Mouse (Mus musculus) CH12.LX (cell line): ENCODE measurements around the gene Phf13. TPM values are rescaled to one million over a fixed set of nuclear protein-coding genes. Genes with fewer than 3 reads are reported as not detected.

Experiments used
- DNase-seq: peaks from one replicate; pipeline ENCODE4 v3.0.0-alpha.2; 2013; ENCODE audit errors: extremely low read depth
- H3K27ac ChIP-seq: 2 replicates; pipeline ENCODE4 v1.5.1; 2012; ENCODE audit warnings: low read depth, mild to moderate bottlenecking, control low read depth, moderate library complexity; ENCODE audit not compliant: insufficient read depth
- H3K27me3 ChIP-seq: replicated peaks from 2 replicates; pipeline ENCODE3; 2012; ENCODE audit warnings: inconsistent platforms
- H3K36me3 ChIP-seq, 2 experiments: replicated peaks in 1 of 2; 2 replicates each; pipeline versions ENCODE3 to v1.6.1; 2012; ENCODE audit warnings: inconsistent platforms in 1 of 2, low read length in 1 of 2, mild to moderate bottlenecking in 1 of 2, mixed read lengths in 1 of 2, moderate library complexity in 1 of 2; ENCODE audit not compliant: control insufficient read depth in 1 of 2, insufficient read depth in 1 of 2
- H3K4me1 ChIP-seq, 2 experiments: 2 replicates each; pipeline ENCODE4 v1.6.1; 2012; ENCODE audit warnings: inconsistent platforms in 1 of 2, moderate library complexity in 1 of 2; ENCODE audit not compliant: insufficient read depth in 2 of 2, control insufficient read depth in 1 of 2
- H3K4me2 ChIP-seq: 2 replicates; pipeline ENCODE4 v1.6.1; 2012; ENCODE audit warnings: low read depth, mild to moderate bottlenecking, control low read depth; ENCODE audit not compliant: poor library complexity, insufficient read depth, severe bottlenecking
- H3K4me3 ChIP-seq, 3 experiments: fragments of 150-350 bp in 1 of 3; sonication (generic) in 1 of 3; replicated peaks in 1 of 3; 2 replicates each; pipeline versions ENCODE3 to v1.5.1; 2011 to 2012; ENCODE audit warnings: low read depth in 2 of 3, low read length in 2 of 3, mild to moderate bottlenecking in 2 of 3, moderate library complexity in 2 of 3, control low read depth in 1 of 3, improper control_type of control experiment in 1 of 3, inconsistent platforms in 1 of 3, mixed read lengths in 1 of 3; ENCODE audit not compliant: poor library complexity in 1 of 3
- H3K79me2 ChIP-seq: replicated peaks from 2 replicates; pipeline ENCODE4 v1.6.1; 2012; ENCODE audit warnings: mild to moderate bottlenecking, moderate library complexity; ENCODE audit not compliant: control insufficient read depth, poor library complexity, insufficient read depth, severe bottlenecking; ENCODE audit errors: extremely low read depth
- H3K9ac ChIP-seq: 2 replicates; pipeline ENCODE4 v1.6.1; 2012; ENCODE audit warnings: low read depth, mild to moderate bottlenecking, control low read depth, moderate library complexity; ENCODE audit not compliant: insufficient read depth
- H3K9me3 ChIP-seq: replicated peaks from 2 replicates; pipeline ENCODE3; 2012; ENCODE audit warnings: low read length, inconsistent platforms, mixed read lengths
- BHLHE40 ChIP-seq: IDR thresholded peaks from 2 replicates; pipeline ENCODE4 v1.6.1; 2011; ENCODE audit warnings: mild to moderate bottlenecking, low read depth, low read length, improper control_type of control experiment
- CHD2 ChIP-seq: IDR thresholded peaks from 2 replicates; pipeline ENCODE4 v1.6.1; 2011; ENCODE audit warnings: low read length, improper control_type of control experiment
- CTCF ChIP-seq, 2 experiments: IDR thresholded peaks in 1 of 2; conservative IDR thresholded peaks in 1 of 2; 2 replicates each; pipeline ENCODE4 v1.5.1; 2011 to 2012; ENCODE audit warnings: low read depth in 2 of 2, low read length in 2 of 2, improper control_type of control experiment in 1 of 2, inconsistent platforms in 1 of 2, mild to moderate bottlenecking in 1 of 2, moderate library complexity in 1 of 2
- E2F4 ChIP-seq: IDR thresholded peaks from 2 replicates; pipeline ENCODE4 v1.6.1; 2011; ENCODE audit warnings: low read depth, low read length, improper control_type of control experiment; ENCODE audit not compliant: insufficient replicate concordance
- ELF1 ChIP-seq: IDR thresholded peaks from 2 replicates; pipeline ENCODE4 v1.6.1; 2014; ENCODE audit warnings: low read depth, mild to moderate bottlenecking, inconsistent platforms, low read length, improper control_type of control experiment
- EP300 ChIP-seq: IDR thresholded peaks from 2 replicates; pipeline ENCODE4 v1.6.1; 2011; ENCODE audit warnings: low read length, improper control_type of control experiment
- ETS1 ChIP-seq: conservative IDR thresholded peaks from 2 replicates; pipeline ENCODE4 v1.6.1; 2012; ENCODE audit warnings: low read depth, mild to moderate bottlenecking, inconsistent platforms, low read length, improper control_type of control experiment, moderate library complexity
- GABPA ChIP-seq: IDR thresholded peaks from 2 replicates; pipeline ENCODE4 v1.6.1; 2012; ENCODE audit warnings: low read depth, low read length, improper control_type of control experiment, inconsistent platforms; ENCODE audit not compliant: insufficient replicate concordance
- IRF4 ChIP-seq: IDR thresholded peaks from 2 replicates; pipeline ENCODE4 v1.6.1; 2014; ENCODE audit warnings: low read depth, mild to moderate bottlenecking, inconsistent platforms, low read length, improper control_type of control experiment
- KAT2A ChIP-seq: IDR thresholded peaks from 2 replicates; pipeline ENCODE4 v1.6.1; 2012; ENCODE audit warnings: low read length, improper control_type of control experiment, inconsistent platforms; ENCODE audit not compliant: insufficient replicate concordance
- MAX ChIP-seq: IDR thresholded peaks from 2 replicates; pipeline ENCODE4 v1.6.1; 2011; ENCODE audit warnings: low read length, improper control_type of control experiment
- MAZ ChIP-seq: IDR thresholded peaks from 2 replicates; pipeline ENCODE4 v1.6.1; 2012; ENCODE audit warnings: low read depth, mild to moderate bottlenecking, inconsistent platforms, low read length, improper control_type of control experiment, moderate library complexity
- MEF2A ChIP-seq: IDR thresholded peaks from 2 replicates; pipeline ENCODE4 v1.6.1; 2014; ENCODE audit warnings: low read depth, mild to moderate bottlenecking, inconsistent platforms, low read length, improper control_type of control experiment, borderline replicate concordance
- MXI1 ChIP-seq: IDR thresholded peaks from 2 replicates; pipeline ENCODE4 v1.6.1; 2011; ENCODE audit warnings: mild to moderate bottlenecking, low read depth, low read length, improper control_type of control experiment
- MYC ChIP-seq: IDR thresholded peaks from 2 replicates; pipeline ENCODE4 v1.6.1; 2011; ENCODE audit warnings: low read depth, mild to moderate bottlenecking, improper control_type of control experiment, low read length
- NRF1 ChIP-seq: IDR thresholded peaks from 2 replicates; pipeline ENCODE4 v1.6.1; 2014; ENCODE audit warnings: low read depth, mild to moderate bottlenecking, inconsistent platforms, low read length, improper control_type of control experiment, moderate library complexity
- POLR2A ChIP-seq: IDR thresholded peaks from 2 replicates; pipeline ENCODE4 v1.6.1; 2011; ENCODE audit warnings: low read depth, mild to moderate bottlenecking, improper control_type of control experiment, low read length
- SIN3A ChIP-seq: IDR thresholded peaks from 2 replicates; pipeline ENCODE4 v1.6.1; 2012; ENCODE audit warnings: low read length, improper control_type of control experiment, inconsistent platforms
- SMC3 ChIP-seq: IDR thresholded peaks from 2 replicates; pipeline ENCODE4 v1.6.1; 2011; ENCODE audit warnings: low read depth, low read length, improper control_type of control experiment
- TCF12 ChIP-seq: IDR thresholded peaks from 2 replicates; pipeline ENCODE4 v1.6.1; 2014; ENCODE audit warnings: low read depth, mild to moderate bottlenecking, inconsistent platforms, low read length, improper control_type of control experiment
- UBTF ChIP-seq: IDR thresholded peaks from 2 replicates; pipeline ENCODE4 v1.6.1; 2012; ENCODE audit warnings: low read depth, mild to moderate bottlenecking, inconsistent platforms, low read length, improper control_type of control experiment, moderate library complexity
- ZKSCAN1 ChIP-seq: IDR thresholded peaks from 2 replicates; pipeline ENCODE4 v1.6.1; 2012; ENCODE audit warnings: low read depth, inconsistent platforms, low read length, improper control_type of control experiment, borderline replicate concordance
- dilution Hi-C: fragments of 300-500 bp; cut with MboI; formaldehyde crosslinking; loops from 2 replicates; pipeline ENCODE4 v1.14.3; 2020; ENCODE audit warnings: low sequenced_read_pairs; ENCODE audit not compliant: extremely low pct_unique_long_range_greater_than_20kb, extremely low pct_ligation_motif_present
- in situ Hi-C: fragments of 300-500 bp; cut with MboI; formaldehyde crosslinking; loops from 3 replicates; pipeline ENCODE4 v1.14.3; 2019; ENCODE audit warnings: low sequenced_read_pairs, low pct_ligation_motif_present, low pct_unique_long_range_greater_than_20kb, mixed read lengths
- polyA plus RNA-seq: library from polyadenylated mRNA; unstranded; fragments of >175 nt; gene quantifications from 2 replicates; pipeline ENCODE4 v1.2.1, GENCODE M21; 2012; ENCODE audit warnings: low read depth; ENCODE audit not compliant: insufficient read length
- total RNA-seq, 2 experiments: library from RNA; depleted of rRNA; stranded (reverse); fragments of 300-350 nt in 1 of 2; fragments of >200 nt in 1 of 2; gene quantifications; 2 replicates each; pipeline ENCODE4 v1.2.3; 2012 to 2014

Phf13 gene
- total and polyA plus RNA-seq, 3 experiments: 1.9 to 5.0 (median 4.9) TPM

DNA sequence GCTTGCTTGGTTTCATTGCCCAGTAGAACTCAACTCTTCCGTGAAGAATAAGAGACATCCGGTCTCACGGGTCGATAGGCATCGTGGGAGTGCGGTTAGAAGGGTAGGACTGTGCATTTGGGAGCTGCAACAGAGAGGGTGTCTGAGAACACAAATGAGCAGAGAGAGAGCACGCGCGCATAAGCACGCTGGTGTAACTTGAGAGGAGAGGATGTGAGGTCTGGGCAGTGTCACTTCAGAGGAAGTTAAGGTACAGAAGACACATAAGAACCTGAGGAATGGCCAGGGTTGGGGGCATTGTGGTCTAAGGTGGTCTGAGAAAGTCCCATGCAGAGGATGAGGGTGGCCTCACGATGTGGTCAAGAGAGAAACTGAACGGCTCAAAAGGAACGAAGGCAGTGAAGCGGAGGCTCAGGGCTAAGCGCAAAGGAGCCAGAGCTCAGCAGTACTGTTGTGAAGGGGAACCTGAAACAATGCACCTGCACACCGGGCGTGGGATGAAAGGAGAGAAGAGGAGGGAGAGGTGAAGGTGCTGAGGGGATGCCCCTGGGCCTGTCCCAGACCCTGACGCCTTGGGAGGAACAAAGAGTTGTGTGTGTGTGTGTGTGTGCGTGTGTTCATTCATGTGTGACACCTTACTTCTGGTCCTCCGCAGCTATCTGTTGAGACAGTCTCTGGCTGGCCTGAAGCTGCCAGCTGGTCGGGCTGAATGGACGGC, 46.0 kb upstream of the Phf13 start:
- no peaks in the 10 kb centered on the region for H3K9me3 ChIP-seq
- no peaks in the 10 kb centered on the region for H3K27me3 ChIP-seq
- H3K4me1 ChIP-seq: peaks cover 22 to 49% of the 10 kb centered on the region in 2 experiments
- peak overlapping the region; percentile 85 for H3K4me2 ChIP-seq
- dilution Hi-C loops (no loop called here), in situ Hi-C loops (loop anchor here (5.0 kb wide), 1 partner anchor 35 kb away; no protein-coding TSS in a partner anchor)
- no peak overlapping the region for H3K9ac ChIP-seq
- DNase-seq: peak; percentile 80
- peak overlapping the region in 1 of 3 experiments; percentile 43 for H3K4me3 ChIP-seq
- TF ChIP-seq NRF1 (peak; percentile 62), GABPA (no peak), IRF4 (peak; percentile 86), TCF12 (peak; percentile 94), BHLHE40 (peak; percentile 86; the same call in 1 of the 2 replicates), MXI1 (peak; percentile 46; the same call in 1 of the 2 replicates), UBTF (peak; percentile 53; the same call in 1 of the 2 replicates), MEF2A (peak; percentile 65), MYC (0 out of 2 replicates have a peak, but pooled peaks have one; percentile 77), SIN3A (peak; percentile 48; the same call in 1 of the 2 replicates), SMC3 (peak; percentile 5; the same call in 1 of the 2 replicates), CHD2 (0 out of 2 replicates have a peak, but pooled peaks have one; percentile 24), ZKSCAN1 (no peak), MAZ (peak; percentile 58), CTCF (conservative IDR thresholded peaks at IDR 0.05 in 1 of 2, IDR thresholded peaks at IDR 0.05 in 1 of 2; ENCODE audit: low read depth in 2 of 2, low read length in 2 of 2) (no peak), E2F4 (no peak), EP300 (peak; percentile 82), ELF1 (peak; percentile 30; the same call in 1 of the 2 replicates), MAX (0 out of 2 replicates have a peak, but pooled peaks have one; percentile 23), KAT2A (no peak), POLR2A (peak; percentile 42; the same call in 1 of the 2 replicates), ETS1 (peak; percentile 69)
- peaks cover 42 to 61% of the 10 kb centered on the region in 2 experiments for H3K36me3 ChIP-seq
- peak overlapping the region; percentile 88 for H3K27ac ChIP-seq
- peaks cover 55% of the 10 kb centered on the region for H3K79me2 ChIP-seq
